ENCODE assay signal across 7 mouse cellular contexts in genomic region chr12:109754986-109755385, GRCm38 (mm10).
"Had no signal": no experiment of that assay in that cellular context is flagged by ENCODE, and none has a peak within 500 bp of the region (broad histone marks: within the 10 kb centered on the region; RNA-seq: fewer than 3 reads in every experiment).

No protein-coding gene starts in this region.

- DNase-seq: lung, adult 18-20 months; lung, embryonic 14.5 days; lung, postnatal 10 days; right cerebral cortex, postnatal 14 days; thymus, adult 2 months; thymus, postnatal 25 days; thymus, postnatal 4 days had no signal
